Mouse (Mus musculus): ENCODE data around the gene Arl1. TPM values are rescaled to one million over a fixed set of nuclear protein-coding genes. Genes with fewer than 3 reads are reported as not detected.
"Not testable (repeated sequence)": the region's sequence is repeated elsewhere in the genome, so short reads cannot be mapped to it uniquely, and the experiment has no call there.

Gene Arl1
- polyA plus RNA-seq, 1 experiment, result 132 TPM

DNA sequence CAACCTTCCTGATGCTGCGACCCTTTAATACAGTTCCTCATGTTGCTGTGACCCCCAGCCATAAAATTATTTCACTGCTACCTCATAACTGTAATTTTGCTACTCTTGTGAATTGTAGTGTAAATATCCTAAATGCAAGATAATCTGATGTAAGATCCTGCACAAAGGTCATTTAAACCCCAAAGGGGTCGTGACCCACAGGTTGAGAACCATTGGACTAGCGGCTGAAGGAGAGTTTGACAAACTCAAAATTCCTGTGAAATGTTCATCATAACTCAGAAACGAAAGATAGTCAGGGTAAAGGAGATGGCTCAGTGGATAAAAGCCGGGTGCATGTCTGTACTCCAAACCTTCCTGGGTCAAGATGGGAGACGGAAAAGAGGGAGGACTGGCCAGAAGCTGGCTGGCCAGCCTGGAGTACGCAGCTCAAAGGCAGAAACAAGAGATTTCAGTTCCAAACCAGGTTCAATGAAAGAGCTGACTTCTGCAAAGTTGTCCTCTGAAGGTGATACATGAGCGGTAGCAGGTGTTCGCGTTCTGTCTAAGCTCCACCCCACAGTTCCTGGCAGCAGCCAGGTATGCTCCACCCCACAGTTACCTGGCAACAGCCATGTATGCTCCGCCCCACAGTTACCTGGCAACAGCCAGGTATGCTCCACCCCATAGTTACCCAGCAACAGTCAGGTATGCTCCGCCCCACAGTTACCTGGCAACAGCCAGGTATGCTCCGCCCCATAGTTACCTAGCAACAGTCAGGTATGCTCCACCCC lies 13.5 kb upstream of the Arl1 start:
- no peak overlapping the region for H3K4me3 ChIP-seq (ENCODE audit: insufficient read depth, low read length)
- H3K27ac ChIP-seq (ENCODE audit: insufficient read depth, low read length), result no peak overlapping the region
- no peaks in the 10 kb centered on the region for H3K4me1 ChIP-seq (ENCODE audit: control insufficient read depth, insufficient read depth, low read length)
- TF ChIP-seq CTCF (IDR thresholded peaks at IDR 0.05; ENCODE audit: extremely low read depth, insufficient read depth, low read length) (no peak), POLR2A (IDR thresholded peaks at IDR 0.05; ENCODE audit: extremely low read depth, insufficient read depth, low read length) (no peak)

DNA sequence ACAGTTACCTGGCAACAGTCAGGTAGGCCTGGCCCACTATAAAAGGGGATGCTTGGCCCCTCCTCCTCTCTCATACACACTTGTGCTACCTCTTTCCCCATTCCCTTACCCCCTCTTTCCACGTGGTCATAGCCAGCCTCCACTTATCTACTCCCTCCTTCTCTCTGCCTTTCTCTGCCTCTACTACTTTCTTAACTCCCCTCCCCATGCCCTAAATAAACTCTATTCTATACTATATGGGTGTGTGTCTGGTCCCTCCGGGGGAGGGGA lies 13.0 kb upstream of the Arl1 start:
- H3K4me3 ChIP-seq (ENCODE audit: insufficient read depth, low read length), result no peak overlapping the region
- TF ChIP-seq CTCF (IDR thresholded peaks at IDR 0.05; ENCODE audit: extremely low read depth, insufficient read depth, low read length), result no peak
- no peak for TF ChIP-seq POLR2A (IDR thresholded peaks at IDR 0.05; ENCODE audit: extremely low read depth, insufficient read depth, low read length)
- no peak overlapping the region for H3K27ac ChIP-seq (ENCODE audit: insufficient read depth, low read length)
- H3K4me1 ChIP-seq (ENCODE audit: control insufficient read depth, insufficient read depth, low read length), result no peaks in the 10 kb centered on the region

DNA sequence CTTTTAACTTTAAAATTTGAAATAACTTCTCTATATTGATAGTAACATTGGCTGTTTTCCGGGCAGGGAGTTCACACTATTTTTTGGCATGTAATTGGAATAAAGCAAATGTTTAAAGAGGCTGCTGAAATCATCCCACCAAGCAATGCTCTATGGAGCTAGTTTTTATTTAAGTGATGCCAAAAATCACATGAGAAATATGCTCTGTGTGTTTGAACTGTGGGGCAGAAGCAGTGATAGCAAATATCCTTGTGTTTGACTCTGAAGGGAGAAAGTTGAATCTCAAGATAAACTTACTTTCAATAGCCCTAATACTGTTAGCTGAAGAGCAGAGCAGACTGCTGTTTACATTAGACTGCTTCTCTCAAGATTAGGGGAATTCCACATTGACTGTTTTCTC lies 11.0 kb upstream of the Arl1 start:
- H3K4me1 ChIP-seq (ENCODE audit: control insufficient read depth, insufficient read depth, low read length), result no peaks in the 10 kb centered on the region
- no peak overlapping the region for H3K4me3 ChIP-seq (ENCODE audit: insufficient read depth, low read length)
- no peak overlapping the region for H3K27ac ChIP-seq (ENCODE audit: insufficient read depth, low read length)
- no peak for TF ChIP-seq CTCF (IDR thresholded peaks at IDR 0.05; ENCODE audit: extremely low read depth, insufficient read depth, low read length)
- no peak for TF ChIP-seq POLR2A (IDR thresholded peaks at IDR 0.05; ENCODE audit: extremely low read depth, insufficient read depth, low read length)

DNA sequence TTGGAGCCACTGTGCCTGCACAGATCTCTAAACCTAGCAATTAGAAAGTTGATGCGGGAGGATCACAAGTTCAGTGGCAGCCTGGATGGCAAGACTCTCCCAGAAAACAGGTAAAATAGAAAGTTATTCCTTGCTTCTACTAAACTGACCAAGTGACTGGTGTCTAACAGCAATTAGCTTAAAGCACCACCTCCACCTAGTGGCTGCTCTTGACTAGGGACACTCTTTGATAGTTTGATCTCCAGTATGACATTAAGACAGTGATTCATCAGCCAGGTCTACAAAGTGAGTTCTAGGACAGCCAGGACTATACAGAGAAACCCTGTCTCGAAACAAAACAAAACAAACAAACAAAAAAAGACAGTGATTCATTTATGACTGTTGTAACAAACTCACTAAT lies 5.3 kb upstream of the Arl1 start:
- H3K4me1 ChIP-seq (ENCODE audit: control insufficient read depth, insufficient read depth, low read length), result no peaks in the 10 kb centered on the region
- peak; percentile 28; the same call in 1 of the 2 replicates for TF ChIP-seq CTCF (IDR thresholded peaks at IDR 0.05; ENCODE audit: extremely low read depth, insufficient read depth, low read length)
- no peak for TF ChIP-seq POLR2A (IDR thresholded peaks at IDR 0.05; ENCODE audit: extremely low read depth, insufficient read depth, low read length)
- H3K4me3 ChIP-seq (ENCODE audit: insufficient read depth, low read length), result no peak overlapping the region
- no peak overlapping the region for H3K27ac ChIP-seq (ENCODE audit: insufficient read depth, low read length)

DNA sequence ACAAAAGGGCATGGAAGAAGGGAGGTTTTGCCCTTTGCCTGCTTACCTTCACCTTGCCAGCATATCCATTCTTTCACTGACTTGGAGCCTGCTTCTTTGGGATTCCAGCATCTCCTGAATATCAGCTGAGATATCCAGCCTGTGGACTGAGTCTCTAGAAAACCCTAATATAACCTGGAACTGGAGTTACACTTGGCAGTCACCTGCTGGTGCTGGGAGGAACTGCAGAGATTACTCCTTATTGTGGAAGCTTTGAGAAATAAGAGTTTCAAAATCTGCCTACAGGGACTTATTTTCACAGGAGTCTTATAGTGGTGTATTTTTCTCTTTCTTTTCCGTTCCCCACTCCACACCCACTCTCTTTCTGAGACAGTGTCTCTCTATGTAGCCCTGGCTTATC lies 3.5 kb upstream of the Arl1 start:
- H3K4me1 ChIP-seq (ENCODE audit: control insufficient read depth, insufficient read depth, low read length), result no peaks in the 10 kb centered on the region
- H3K4me3 ChIP-seq (ENCODE audit: insufficient read depth, low read length), result no peak overlapping the region
- H3K27ac ChIP-seq (ENCODE audit: insufficient read depth, low read length), result no peak overlapping the region
- no peak for TF ChIP-seq POLR2A (IDR thresholded peaks at IDR 0.05; ENCODE audit: extremely low read depth, insufficient read depth, low read length)
- TF ChIP-seq CTCF (IDR thresholded peaks at IDR 0.05; ENCODE audit: extremely low read depth, insufficient read depth, low read length), result peak; percentile 51; the same call in 1 of the 2 replicates

DNA sequence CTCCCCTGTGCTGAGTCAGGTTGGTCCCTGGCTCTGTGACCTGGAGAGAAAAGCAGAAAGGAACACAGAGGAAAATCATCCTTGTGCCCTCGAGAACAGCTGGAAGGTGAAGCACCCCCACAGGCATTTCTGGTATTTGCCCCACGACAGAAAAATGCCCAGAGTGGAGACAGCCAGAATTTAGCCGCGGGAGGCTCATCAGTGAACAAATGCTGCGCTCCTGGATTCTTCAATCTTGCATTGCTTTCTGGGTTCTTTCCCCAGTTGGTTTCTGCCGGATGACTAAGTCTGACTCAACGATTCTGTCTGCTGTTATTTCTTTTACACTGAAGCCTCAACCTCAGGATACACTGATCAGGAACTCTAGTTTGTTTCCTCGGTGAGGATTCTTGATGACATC lies 2.5 kb upstream of the Arl1 start:
- Histone ChIP-seq H3K4me1 (ENCODE audit: control insufficient read depth, insufficient read depth, low read length) (no peaks in the 10 kb centered on the region; the same call in 1 of the 2 replicates), H3K27ac (ENCODE audit: insufficient read depth, low read length) (no peak overlapping the region), H3K4me3 (ENCODE audit: insufficient read depth, low read length) (no peak overlapping the region)
- TF ChIP-seq CTCF (IDR thresholded peaks at IDR 0.05; ENCODE audit: extremely low read depth, insufficient read depth, low read length), result no peak
- TF ChIP-seq POLR2A (IDR thresholded peaks at IDR 0.05; ENCODE audit: extremely low read depth, insufficient read depth, low read length), result no peak

DNA sequence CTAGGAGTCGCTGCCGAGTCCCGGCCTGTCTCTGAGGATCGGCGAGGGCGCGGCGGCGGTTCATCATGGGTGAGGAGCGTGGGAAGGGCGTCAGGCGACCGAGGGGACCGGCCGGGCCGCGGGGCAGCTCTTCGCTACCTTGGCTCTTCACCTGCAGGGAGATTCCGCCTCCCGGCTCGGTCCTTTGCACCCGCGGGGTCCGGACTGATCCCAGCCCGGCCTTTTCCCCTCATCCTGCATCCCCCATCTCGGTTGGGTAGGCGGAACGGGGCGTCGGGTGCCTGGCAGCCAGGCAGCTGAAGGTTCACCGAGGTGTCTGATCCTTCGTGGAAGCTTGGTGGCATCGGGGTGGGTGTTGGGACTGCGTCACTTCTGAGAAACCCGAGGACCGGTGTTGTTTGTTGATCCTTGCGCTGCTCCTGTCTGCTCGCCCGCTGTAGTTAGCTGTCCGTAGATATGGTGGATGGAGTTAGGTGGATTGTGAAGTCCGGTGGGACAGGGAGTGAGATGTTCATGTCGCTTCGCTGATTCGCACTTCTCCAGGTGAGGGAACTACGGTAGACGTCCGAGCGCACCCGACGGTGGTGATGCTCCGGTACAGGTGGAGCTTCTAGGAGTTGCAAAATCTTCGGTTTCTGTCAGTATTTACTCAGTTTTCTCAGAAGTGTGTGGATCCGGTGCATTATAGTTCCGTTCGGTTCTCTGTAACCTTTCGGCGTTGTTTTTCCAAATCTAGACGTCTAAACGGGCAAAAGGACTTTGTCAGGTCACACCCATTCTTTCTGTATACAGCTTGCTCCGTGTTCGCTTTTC lies 1.0 kb downstream of the Arl1 start:
- peak overlapping the region; percentile 64 for H3K4me3 ChIP-seq (ENCODE audit: insufficient read depth, low read length)
- TF ChIP-seq CTCF (IDR thresholded peaks at IDR 0.05; ENCODE audit: extremely low read depth, insufficient read depth, low read length) (no peak), POLR2A (IDR thresholded peaks at IDR 0.05; ENCODE audit: extremely low read depth, insufficient read depth, low read length) (no peak)
- no peaks in the 10 kb centered on the region; the same call in 1 of the 2 replicates for H3K4me1 ChIP-seq (ENCODE audit: control insufficient read depth, insufficient read depth, low read length)
- H3K27ac ChIP-seq (ENCODE audit: insufficient read depth, low read length), result peak overlapping the region; percentile 82

DNA sequence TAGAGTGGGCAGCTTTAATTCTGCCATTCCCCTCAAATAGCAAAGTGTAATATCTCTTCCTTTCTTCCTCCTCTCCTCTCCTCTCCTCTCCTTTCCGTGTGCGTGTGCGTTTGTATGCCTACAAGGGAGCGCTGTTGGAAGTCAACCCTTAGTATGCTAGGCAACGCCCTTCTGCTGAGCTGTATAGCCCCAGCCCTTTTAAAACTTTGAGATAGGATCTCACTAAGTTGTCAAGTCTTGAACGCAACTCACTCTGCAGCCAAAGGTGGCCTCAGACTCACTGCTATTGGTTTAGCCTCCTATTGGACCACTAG lies 1.6 kb downstream of the Arl1 start:
- TF ChIP-seq CTCF (IDR thresholded peaks at IDR 0.05; ENCODE audit: extremely low read depth, insufficient read depth, low read length), result no peak
- TF ChIP-seq POLR2A (IDR thresholded peaks at IDR 0.05; ENCODE audit: extremely low read depth, insufficient read depth, low read length), result no peak

DNA sequence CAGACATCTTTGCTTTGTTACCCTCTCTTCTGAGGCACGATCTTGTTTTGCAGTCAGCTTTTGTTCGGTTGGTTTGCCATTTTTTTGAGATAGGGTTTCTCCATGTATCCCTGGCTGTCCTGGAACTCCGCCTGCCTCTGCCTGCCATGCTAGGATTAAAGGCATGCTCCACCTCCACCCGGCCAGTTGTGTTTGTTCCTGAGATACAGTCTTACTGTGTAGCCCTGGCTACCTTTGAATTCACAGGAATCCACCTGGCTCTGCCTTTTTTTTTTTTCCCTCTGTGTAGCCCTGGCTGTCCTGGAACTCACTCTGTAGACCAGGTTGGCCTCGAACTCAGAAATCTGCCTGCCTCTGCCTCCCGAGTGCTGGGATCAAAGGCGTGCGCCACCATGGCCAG lies 8.4 kb downstream of the Arl1 start:
- not testable (repeated sequence) for H3K27ac ChIP-seq (ENCODE audit: insufficient read depth, low read length); H3K4me3 ChIP-seq (ENCODE audit: insufficient read depth, low read length); H3K4me1 ChIP-seq (ENCODE audit: control insufficient read depth, insufficient read depth, low read length)

More for the DNA sequence above, 1.6 kb downstream of the Arl1 start:
- Histone ChIP-seq H3K27ac (ENCODE audit: insufficient read depth, low read length) (no peak overlapping the region), H3K4me1 (ENCODE audit: control insufficient read depth, insufficient read depth, low read length) (no peaks in the 10 kb centered on the region; the same call in 1 of the 2 replicates), H3K4me3 (ENCODE audit: insufficient read depth, low read length) (peak overlapping the region; percentile 64)

DNA sequence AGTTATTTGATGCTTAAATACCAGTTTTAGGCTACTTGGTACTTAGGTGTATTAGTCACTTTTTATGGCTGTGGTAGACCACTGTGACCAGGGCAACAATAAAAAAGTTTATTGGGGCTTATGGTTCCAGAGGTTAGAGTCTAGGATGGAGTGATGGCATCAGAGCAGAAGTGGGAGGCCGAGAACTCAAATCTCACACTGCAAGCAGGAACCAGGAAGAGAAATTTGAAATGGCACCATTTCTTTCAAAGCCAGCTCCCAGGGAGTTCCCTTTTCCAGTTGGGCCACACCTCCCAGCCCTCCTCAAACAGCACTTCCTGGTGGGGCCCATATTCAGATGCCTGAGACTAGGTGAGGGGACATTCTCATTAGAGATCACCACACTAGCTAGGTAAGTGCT lies 9.2 kb downstream of the Arl1 start:
- H3K27ac ChIP-seq (ENCODE audit: insufficient read depth, low read length), result no peak overlapping the region
- no peak for TF ChIP-seq POLR2A (IDR thresholded peaks at IDR 0.05; ENCODE audit: extremely low read depth, insufficient read depth, low read length)
- no peak for TF ChIP-seq CTCF (IDR thresholded peaks at IDR 0.05; ENCODE audit: extremely low read depth, insufficient read depth, low read length)
- no peak overlapping the region for H3K4me3 ChIP-seq (ENCODE audit: insufficient read depth, low read length)
- no peaks in the 10 kb centered on the region for H3K4me1 ChIP-seq (ENCODE audit: control insufficient read depth, insufficient read depth, low read length)
